Mouse (Mus musculus) hindbrain, embryonic 12.5 days (tissue): ENCODE results near the gene Amigo3. TPM values are rescaled to one million over a fixed set of nuclear protein-coding genes. Genes with fewer than 3 reads are reported as not detected.

Experiments
- ATAC-seq: fragments of 200-750 bp; cut with Nextera tagmentation; 2 replicates; pipeline ENCODE4 v1.8.0; 2017; ENCODE audit warnings: moderate TSS enrichment; ENCODE audit not compliant: low FRiP score
- H3K27ac ChIP-seq: fragments of 300-500 bp; sonication (generic); 2 replicates; pipeline ENCODE4 v1.5.1; 2016; ENCODE audit warnings: mild to moderate bottlenecking
- H3K27me3 ChIP-seq: fragments of 300-500 bp; sonication (generic); 2 replicates; pipeline ENCODE4 v1.6.1; 2016; ENCODE audit warnings: mild to moderate bottlenecking
- H3K36me3 ChIP-seq: fragments of 300-500 bp; sonication (generic); 2 replicates; pipeline ENCODE4 v1.6.1; 2016; ENCODE audit warnings: mild to moderate bottlenecking
- H3K4me1 ChIP-seq: fragments of 300-500 bp; sonication (generic); 2 replicates; pipeline ENCODE4 v1.6.1; 2016
- H3K4me2 ChIP-seq: fragments of 300-500 bp; sonication (generic); replicated peaks from 2 replicates; pipeline ENCODE4 v1.6.1; 2016; ENCODE audit warnings: mild to moderate bottlenecking
- H3K4me3 ChIP-seq: fragments of 300-500 bp; sonication (generic); 2 replicates; pipeline ENCODE4 v1.5.1; 2016; ENCODE audit warnings: mild to moderate bottlenecking
- H3K9ac ChIP-seq: fragments of 300-500 bp; sonication (generic); 2 replicates; pipeline ENCODE4 v1.6.1; 2016; ENCODE audit warnings: mild to moderate bottlenecking, moderate library complexity
- H3K9me3 ChIP-seq: fragments of 300-500 bp; sonication (generic); replicated peaks from 2 replicates; pipeline ENCODE4 v1.6.1; 2016; ENCODE audit warnings: mild to moderate bottlenecking
- WGBS: fragments of 180-500 bp; shearing (Covaris S2); methylation state at CpG from one replicate; pipeline ENCODE4 v1.1.7; 2016; 5-methylcytosine and 5-hydroxymethylcytosine counted together
- polyA plus RNA-seq: library from polyadenylated mRNA; unstranded; fragments of >200 nt; fragmentation: Nextera tagmentation; extraction: Ambion mirVana; gene quantifications from 2 replicates; pipeline ENCODE4 v1.2.1, GENCODE M21; 2016

Amigo3 gene
- polyA plus RNA-seq, 1 experiment from 2014 or later: 3.9 TPM

GRCm38 (mm10) chr9:108044751-108045492 is 8.0 kb upstream of the Amigo3 start:
- Histone ChIP-seq H3K4me2 (no peak overlapping the region), H3K27ac (no peak overlapping the region), H3K36me3 (peaks cover 61% of the 10 kb centered on the region), H3K9me3 (no peaks in the 10 kb centered on the region), H3K9ac (no peak overlapping the region), H3K4me3 (no peak overlapping the region), H3K27me3 (no peaks in the 10 kb centered on the region), H3K4me1 (peaks cover 14% of the 10 kb centered on the region)
- 94% methylated on average over 8 of the region's 8 CpGs for WGBS
- no peak for ATAC-seq

GRCm38 (mm10) chr9:108046582-108046981 is 6.4 kb upstream of the Amigo3 start:
- 96% methylated on average over 4 of the region's 4 CpGs for WGBS
- Histone ChIP-seq H3K9me3 (no peaks in the 10 kb centered on the region), H3K4me2 (no peak overlapping the region), H3K9ac (no peak overlapping the region), H3K36me3 (peaks cover 63% of the 10 kb centered on the region), H3K27me3 (no peaks in the 10 kb centered on the region), H3K4me3 (no peak overlapping the region), H3K4me1 (peaks cover 19% of the 10 kb centered on the region), H3K27ac (no peak overlapping the region)
- ATAC-seq: no peak

GRCm38 (mm10) chr9:108047601-108048565 is 5.1 kb upstream of the Amigo3 start:
- peak overlapping the region; percentile 79; the same call in 1 of the 2 replicates for H3K9ac ChIP-seq
- peak overlapping the region; percentile 63 for H3K4me3 ChIP-seq
- peaks cover 19% of the 10 kb centered on the region for H3K4me1 ChIP-seq
- peak overlapping the region; percentile 94 for H3K4me2 ChIP-seq
- 51% methylated on average over 17 of the region's 17 CpGs for WGBS
- peaks cover 60% of the 10 kb centered on the region for H3K36me3 ChIP-seq
- ATAC-seq: no peak
- H3K9me3 ChIP-seq: no peaks in the 10 kb centered on the region
- H3K27me3 ChIP-seq: no peaks in the 10 kb centered on the region
- H3K27ac ChIP-seq: peak overlapping the region; percentile 74; the same call in 1 of the 2 replicates

- peak overlapping the region; percentile 63 for H3K4me3 ChIP-seq
- H3K9me3 ChIP-seq: no peaks in the 10 kb centered on the region
- peaks cover 26% of the 10 kb centered on the region for H3K4me1 ChIP-seq
- H3K36me3 ChIP-seq: peaks cover 56% of the 10 kb centered on the region
- WGBS: 2% methylated on average over 19 of the region's 19 CpGs
- peak overlapping the region; percentile 94 for H3K4me2 ChIP-seq
- ATAC-seq: peak; percentile 57
- H3K27me3 ChIP-seq: no peaks in the 10 kb centered on the region
- H3K9ac ChIP-seq: peak overlapping the region; percentile 79
- peak overlapping the region; percentile 74 for H3K27ac ChIP-seq
These were observed 4.4 kb upstream of the Amigo3 start for GRCm38 (mm10) chr9:108048566-108048955.

GRCm38 (mm10) chr9:108049016-108049455 is 3.9 kb upstream of the Amigo3 start, which contains the start of gene Gmppb:
Gmppb (plus strand) TSS chr9:108049242.
- H3K36me3 ChIP-seq: peaks cover 61% of the 10 kb centered on the region
- under 1% methylated on average over 35 of the region's 39 CpGs for WGBS

GRCm38 (mm10) chr9:108049561-108050251 is 3.3 kb upstream of the Amigo3 start:
- peak overlapping the region; percentile 63 for H3K4me3 ChIP-seq
- peak overlapping the region; percentile 79 for H3K9ac ChIP-seq
- peaks cover 26% of the 10 kb centered on the region for H3K4me1 ChIP-seq
- H3K27ac ChIP-seq: peak overlapping the region; percentile 70
- H3K27me3 ChIP-seq: no peaks in the 10 kb centered on the region
- 45% methylated on average over 15 of the region's 15 CpGs for WGBS
- ATAC-seq: peak; percentile 29
- peaks cover 64% of the 10 kb centered on the region for H3K36me3 ChIP-seq
- no peaks in the 10 kb centered on the region for H3K9me3 ChIP-seq
- peak overlapping the region; percentile 94 for H3K4me2 ChIP-seq

More at GRCm38 (mm10) chr9:108049016-108049455, 3.9 kb upstream of the Amigo3 start, which contains the start of gene Gmppb:
- Histone ChIP-seq H3K9ac (peak within 1 kb of the TSS; percentile 79), H3K4me3 (peak within 1 kb of the TSS; percentile 63), H3K4me2 (peak within 1 kb of the TSS; percentile 94), H3K27me3 (no peaks in the 10 kb centered on the region), H3K27ac (peak within 1 kb of the TSS; percentile 74), H3K4me1 (peaks cover 26% of the 10 kb centered on the region), H3K9me3 (no peaks in the 10 kb centered on the region)
- peak; percentile 89 for ATAC-seq

- Histone ChIP-seq H3K9ac (no peak overlapping the region), H3K27me3 (no peaks in the 10 kb centered on the region), H3K4me1 (peaks cover 26% of the 10 kb centered on the region), H3K27ac (no peak overlapping the region), H3K4me3 (no peak overlapping the region), H3K4me2 (no peak overlapping the region), H3K36me3 (peaks cover 64% of the 10 kb centered on the region), H3K9me3 (no peaks in the 10 kb centered on the region)
- no peak for ATAC-seq
- 95% methylated on average over 15 of the region's 15 CpGs for WGBS
These were observed 1.6 kb upstream of the Amigo3 start for GRCm38 (mm10) chr9:108051184-108051930.

- ATAC-seq: no peak
- H3K4me1 ChIP-seq: peaks cover 26% of the 10 kb centered on the region
- H3K4me3 ChIP-seq: no peak overlapping the region
- no peaks in the 10 kb centered on the region for H3K27me3 ChIP-seq
- no peaks in the 10 kb centered on the region for H3K9me3 ChIP-seq
- no peak overlapping the region for H3K27ac ChIP-seq
- WGBS: 87% methylated on average over 4 of the region's 4 CpGs
- H3K36me3 ChIP-seq: peaks cover 64% of the 10 kb centered on the region
- no peak overlapping the region for H3K9ac ChIP-seq
- H3K4me2 ChIP-seq: no peak overlapping the region
These were observed 1.1 kb upstream of the Amigo3 start for GRCm38 (mm10) chr9:108051931-108052220.

GRCm38 (mm10) chr9:108052411-108052810 is 548 bp upstream of the Amigo3 start:
- WGBS: 73% methylated on average over 7 of the region's 7 CpGs
- Histone ChIP-seq H3K27ac (no peak overlapping the region), H3K4me1 (peaks cover 26% of the 10 kb centered on the region)

GRCm38 (mm10) chr9:108053665-108054225 is 786 bp downstream of the Amigo3 start:
- Histone ChIP-seq H3K4me2 (no peak overlapping the region), H3K4me1 (peaks cover 17% of the 10 kb centered on the region), H3K36me3 (peaks cover 74% of the 10 kb centered on the region), H3K4me3 (no peak overlapping the region), H3K27ac (no peak overlapping the region), H3K9me3 (no peaks in the 10 kb centered on the region), H3K9ac (no peak overlapping the region), H3K27me3 (no peaks in the 10 kb centered on the region)
- 92% methylated on average over 15 of the region's 15 CpGs for WGBS
- no peak for ATAC-seq

More at GRCm38 (mm10) chr9:108052411-108052810, 548 bp upstream of the Amigo3 start:
- H3K9ac ChIP-seq: no peak overlapping the region
- no peak for ATAC-seq
- H3K27me3 ChIP-seq: no peaks in the 10 kb centered on the region
- H3K4me2 ChIP-seq: no peak overlapping the region
- H3K4me3 ChIP-seq: no peak overlapping the region
- peaks cover 64% of the 10 kb centered on the region for H3K36me3 ChIP-seq
- H3K9me3 ChIP-seq: no peaks in the 10 kb centered on the region
